Mouse (Mus musculus) ES-Bruce4 (cell line): ENCODE data around the gene Ctnnd1.

ENCODE experiments used
- CTCF ChIP-seq: IDR thresholded peaks from one replicate; pipeline ENCODE4 v1.8.1; 2011; ENCODE audit warnings: low read depth, low read length
- EP300 ChIP-seq: IDR thresholded peaks from 2 replicates; pipeline ENCODE4 v1.6.1; 2011; ENCODE audit warnings: low read depth, low read length; ENCODE audit not compliant: insufficient read depth
- POLR2A ChIP-seq: IDR thresholded peaks from one replicate; pipeline ENCODE4 v1.8.1; 2011; ENCODE audit warnings: low read length; ENCODE audit not compliant: insufficient read depth

DNA sequence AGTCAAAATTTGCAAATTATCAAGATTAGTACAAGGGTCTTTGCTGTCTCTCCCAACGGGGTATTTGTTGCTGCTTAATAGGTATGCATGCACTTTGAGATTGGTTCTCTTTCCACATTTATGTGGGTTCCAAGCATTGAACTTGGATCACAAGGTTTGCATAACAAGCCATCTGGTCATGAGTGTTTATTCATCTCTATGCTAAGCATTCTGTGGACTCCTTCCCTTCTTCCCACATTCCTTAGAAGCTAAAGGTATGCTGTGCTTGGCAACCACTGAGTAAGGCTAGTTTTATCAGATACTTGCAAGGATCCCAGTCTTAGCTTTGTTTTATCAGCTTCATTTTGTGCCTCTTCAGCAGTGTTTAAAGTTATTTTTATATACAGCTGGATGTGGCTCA, 53.4 kb downstream of the Ctnnd1 start:
- no peak for TF ChIP-seq CTCF
- no peak for TF ChIP-seq POLR2A
- no peak for TF ChIP-seq EP300
